Mouse (Mus musculus) inflammation-experienced regulatory T-cells, adult 16 weeks (primary cell): Measurements from ENCODE around the gene Tex2. TPM values are rescaled to one million over a fixed set of nuclear protein-coding genes. Genes with fewer than 3 reads are reported as not detected.

Experiments
- polyA plus RNA-seq: library from polyadenylated mRNA; unstranded; fragments of 100-300 nt; shearing (Covaris generic); gene quantifications from one replicate; pipeline ENCODE4 v1.2.1, GENCODE M21; 2017

Tex2 gene
- polyA plus RNA-seq = 29.4 TPM

DNA sequence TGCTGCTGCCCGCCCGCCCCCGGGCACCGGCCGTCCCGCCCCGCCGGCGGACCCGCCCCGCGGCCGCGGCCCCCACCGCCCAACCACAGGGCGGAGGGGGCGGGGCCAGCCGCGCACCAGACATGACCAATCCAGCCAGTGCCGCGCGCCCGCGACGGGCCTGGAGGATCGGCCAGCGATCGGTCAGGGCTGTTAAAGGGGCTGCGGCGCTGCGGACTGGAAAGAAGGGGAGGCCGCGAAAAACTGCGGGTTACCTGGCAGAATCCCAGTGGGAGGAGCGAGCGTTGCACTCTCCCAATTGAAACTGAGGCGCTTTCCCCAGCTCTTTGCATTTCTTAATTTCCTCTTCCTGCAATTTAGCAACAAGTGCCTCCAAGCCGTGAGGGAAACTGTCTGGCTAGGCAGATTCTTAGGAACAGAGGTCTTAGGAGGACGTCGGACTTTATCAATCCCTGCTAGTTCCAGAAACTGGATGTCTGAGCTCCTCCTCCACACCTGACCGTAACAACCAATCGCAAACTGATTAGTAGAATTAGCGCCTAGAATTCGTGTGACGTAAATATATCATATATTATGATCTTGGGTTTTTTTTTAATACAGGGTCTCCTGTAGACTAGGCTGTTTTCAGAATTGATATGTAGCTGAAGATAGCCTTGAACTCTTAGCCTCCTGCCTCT is at the start of gene Tex2:
TSS of gene Tex2 (minus strand) at position 463 of the 677 bp plus-strand sequence.

DNA sequence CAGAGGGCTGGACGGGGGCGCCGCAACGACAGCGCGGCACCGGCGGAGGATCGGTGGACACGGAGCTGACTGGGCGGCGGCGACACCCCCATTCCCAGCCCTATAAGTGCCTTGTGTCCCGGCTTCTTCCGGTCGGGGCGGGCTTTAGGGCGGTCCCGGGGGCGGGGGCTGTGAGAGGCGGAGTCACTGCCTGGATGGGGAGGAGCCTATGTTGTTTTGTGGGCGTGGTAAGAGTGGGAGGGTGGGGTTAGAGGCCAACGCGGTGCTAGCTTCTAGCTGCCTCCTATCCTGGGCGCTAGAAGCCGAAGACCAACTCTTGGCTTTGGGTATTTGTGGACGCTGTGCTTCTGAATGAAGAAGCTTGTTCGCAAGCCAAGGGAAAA is 125.5 kb downstream of the Tex2 start, which contains the start of gene Ern1:
TSS of gene Ern1 (minus strand) at position 120 of the 383 bp plus-strand sequence.

Other genes with a start within 250 kb of the Tex2 start
- gene Prr29, start 248.0 kb downstream of the Tex2 start, polyA plus RNA-seq = not detected
- 104 TPM for gene Icam2, start 225.3 kb downstream of the Tex2 start, polyA plus RNA-seq
- 2.3 TPM for gene Ern1, start 125.6 kb downstream of the Tex2 start, polyA plus RNA-seq
- 112 TPM for gene Pecam1, start 137.2 kb upstream of the Tex2 start, polyA plus RNA-seq
- gene Milr1, start 137.8 kb upstream of the Tex2 start, polyA plus RNA-seq = 8.1 TPM
- 14.0 TPM for gene Polg2, start 166.1 kb upstream of the Tex2 start, polyA plus RNA-seq
- gene Ddx5, start 175.8 kb upstream of the Tex2 start, polyA plus RNA-seq = 704 TPM
- gene Cep95, start 175.8 kb upstream of the Tex2 start, polyA plus RNA-seq = 54.1 TPM